Mouse (Mus musculus): ENCODE results near the gene Pex12. TPM values are rescaled to one million over a fixed set of nuclear protein-coding genes. Genes with fewer than 3 reads are reported as not detected.

The Pex12 gene
- polyA plus RNA-seq, 1 experiment from 2014 or later, result 15.3 TPM

GRCm38 (mm10) chr11:83292251-83292587, 10.2 kb downstream of the Pex12 start:
- Histone ChIP-seq H3K4me1 (ENCODE audit: control insufficient read depth, insufficient read depth, low read length) (peaks cover 19% of the 10 kb centered on the region), H3K36me3 (ENCODE audit: control insufficient read depth, insufficient read depth, low read length) (no peaks in the 10 kb centered on the region; the same call in 1 of the 2 replicates), H3K4me2 (ENCODE audit: low read depth, low read length) (peak overlapping the region; percentile 75), H3K4me3 (ENCODE audit: low read length) (peak overlapping the region; percentile 71), H3K27ac (ENCODE audit: low read length) (no peak overlapping the region; the same call in 1 of the 2 replicates), H3K9ac (ENCODE audit: low read depth, low read length) (peak overlapping the region; percentile 79), H3K9me3 (ENCODE audit: control insufficient read depth, low read length) (no peaks in the 10 kb centered on the region), H3K27me3 (replicated peaks; ENCODE audit: control insufficient read depth, insufficient read depth, low read length) (no peaks in the 10 kb centered on the region)
- no peak for ATAC-seq
- 0% methylated on average over 5 of the region's 5 CpGs for WGBS

- no peaks in the 10 kb centered on the region; the same call in 1 of the 2 replicates for H3K36me3 ChIP-seq (ENCODE audit: control insufficient read depth, insufficient read depth, low read length)
- H3K27ac ChIP-seq (ENCODE audit: low read length), result peak overlapping the region; percentile 74
- H3K9me3 ChIP-seq (ENCODE audit: control insufficient read depth, low read length), result no peaks in the 10 kb centered on the region
- H3K4me2 ChIP-seq (ENCODE audit: low read depth, low read length), result peak overlapping the region; percentile 75
- peak; percentile 99 for ATAC-seq
- H3K4me1 ChIP-seq (ENCODE audit: control insufficient read depth, insufficient read depth, low read length), result peaks cover 17% of the 10 kb centered on the region
- under 1% methylated on average over 38 of the region's 38 CpGs for WGBS
- peak overlapping the region; percentile 71 for H3K4me3 ChIP-seq (ENCODE audit: low read length)
- H3K27me3 ChIP-seq (replicated peaks; ENCODE audit: control insufficient read depth, insufficient read depth, low read length), result no peaks in the 10 kb centered on the region
- peak overlapping the region; percentile 79 for H3K9ac ChIP-seq (ENCODE audit: low read depth, low read length)
Measured at GRCm38 (mm10) chr11:83291375-83292250, 10.8 kb downstream of the Pex12 start.

- no peak overlapping the region for H3K4me2 ChIP-seq (ENCODE audit: low read depth, low read length)
- no peaks in the 10 kb centered on the region for H3K9me3 ChIP-seq (ENCODE audit: control insufficient read depth, low read length)
- no peaks in the 10 kb centered on the region for H3K36me3 ChIP-seq (ENCODE audit: control insufficient read depth, insufficient read depth, low read length)
- no peak for ATAC-seq
- H3K27ac ChIP-seq (ENCODE audit: low read length), result no peak overlapping the region
- H3K4me3 ChIP-seq (ENCODE audit: low read length), result no peak overlapping the region
- no peaks in the 10 kb centered on the region for H3K27me3 ChIP-seq (replicated peaks; ENCODE audit: control insufficient read depth, insufficient read depth, low read length)
- H3K9ac ChIP-seq (ENCODE audit: low read depth, low read length), result no peak overlapping the region
- peaks cover 13% of the 10 kb centered on the region for H3K4me1 ChIP-seq (ENCODE audit: control insufficient read depth, insufficient read depth, low read length)
- 80% methylated on average over 2 of the region's 2 CpGs for WGBS
Measured at GRCm38 (mm10) chr11:83289633-83290032, 12.8 kb downstream of the Pex12 start.

- H3K9ac ChIP-seq (ENCODE audit: low read depth, low read length), result no peak overlapping the region
- 90% methylated on average over 5 of the region's 5 CpGs for WGBS
- H3K27ac ChIP-seq (ENCODE audit: low read length), result no peak overlapping the region
- no peak overlapping the region for H3K4me2 ChIP-seq (ENCODE audit: low read depth, low read length)
- H3K4me3 ChIP-seq (ENCODE audit: low read length), result no peak overlapping the region
- peaks cover 13% of the 10 kb centered on the region for H3K4me1 ChIP-seq (ENCODE audit: control insufficient read depth, insufficient read depth, low read length)
- H3K9me3 ChIP-seq (ENCODE audit: control insufficient read depth, low read length), result no peaks in the 10 kb centered on the region
- H3K36me3 ChIP-seq (ENCODE audit: control insufficient read depth, insufficient read depth, low read length), result no peaks in the 10 kb centered on the region
- no peak for ATAC-seq
- H3K27me3 ChIP-seq (replicated peaks; ENCODE audit: control insufficient read depth, insufficient read depth, low read length), result no peaks in the 10 kb centered on the region
Measured at GRCm38 (mm10) chr11:83289036-83289435, 13.3 kb downstream of the Pex12 start.

GRCm38 (mm10) chr11:83286566-83286965, 15.8 kb downstream of the Pex12 start, which contains the start of gene Slfn14:
Gene Slfn14 (minus strand): TSS chr11:83286726.
- Histone ChIP-seq H3K27ac (ENCODE audit: low read length) (no peak within 1 kb of the TSS), H3K4me2 (ENCODE audit: low read depth, low read length) (no peak within 1 kb of the TSS), H3K4me1 (ENCODE audit: control insufficient read depth, insufficient read depth, low read length) (peaks cover 4% of the 10 kb centered on the region; the same call in 1 of the 2 replicates), H3K9me3 (ENCODE audit: control insufficient read depth, low read length) (no peaks in the 10 kb centered on the region), H3K36me3 (ENCODE audit: control insufficient read depth, insufficient read depth, low read length) (no peaks in the 10 kb centered on the region), H3K27me3 (replicated peaks; ENCODE audit: control insufficient read depth, insufficient read depth, low read length) (no peaks in the 10 kb centered on the region), H3K9ac (ENCODE audit: low read depth, low read length) (no peak within 1 kb of the TSS), H3K4me3 (ENCODE audit: low read length) (no peak within 1 kb of the TSS)
- WGBS, result 67% methylated on average over 1 of the region's 1 CpGs
- no peak for ATAC-seq

GRCm38 (mm10) chr11:83285627-83286026, 16.8 kb downstream of the Pex12 start:
- ATAC-seq, result no peak
- no peak overlapping the region for H3K4me2 ChIP-seq (ENCODE audit: low read depth, low read length)
- no peak overlapping the region for H3K9ac ChIP-seq (ENCODE audit: low read depth, low read length)
- no peaks in the 10 kb centered on the region for H3K27me3 ChIP-seq (replicated peaks; ENCODE audit: control insufficient read depth, insufficient read depth, low read length)
- H3K4me3 ChIP-seq (ENCODE audit: low read length), result no peak overlapping the region
- H3K27ac ChIP-seq (ENCODE audit: low read length), result no peak overlapping the region
- H3K36me3 ChIP-seq (ENCODE audit: control insufficient read depth, insufficient read depth, low read length), result no peaks in the 10 kb centered on the region
- H3K4me1 ChIP-seq (ENCODE audit: control insufficient read depth, insufficient read depth, low read length), result no peaks in the 10 kb centered on the region; the same call in 1 of the 2 replicates
- WGBS, result 90% methylated on average over 4 of the region's 4 CpGs
- no peaks in the 10 kb centered on the region for H3K9me3 ChIP-seq (ENCODE audit: control insufficient read depth, low read length)

- no peaks in the 10 kb centered on the region for H3K27me3 ChIP-seq (replicated peaks; ENCODE audit: control insufficient read depth, insufficient read depth, low read length)
Measured at GRCm38 (mm10) chr11:83282084-83282483, 20.3 kb downstream of the Pex12 start.

GRCm38 (mm10) chr11:83279691-83280090, 22.7 kb downstream of the Pex12 start:
- H3K9ac ChIP-seq (ENCODE audit: low read depth, low read length), result no peak overlapping the region
- no peak overlapping the region for H3K4me3 ChIP-seq (ENCODE audit: low read length)
- WGBS, result 61% methylated on average over 6 of the region's 6 CpGs
- H3K9me3 ChIP-seq (ENCODE audit: control insufficient read depth, low read length), result no peaks in the 10 kb centered on the region
- no peaks in the 10 kb centered on the region for H3K27me3 ChIP-seq (replicated peaks; ENCODE audit: control insufficient read depth, insufficient read depth, low read length)
- no peaks in the 10 kb centered on the region for H3K36me3 ChIP-seq (ENCODE audit: control insufficient read depth, insufficient read depth, low read length)
- H3K4me1 ChIP-seq (ENCODE audit: control insufficient read depth, insufficient read depth, low read length), result no peaks in the 10 kb centered on the region; the same call in 1 of the 2 replicates
- H3K4me2 ChIP-seq (ENCODE audit: low read depth, low read length), result no peak overlapping the region
- no peak for ATAC-seq
- no peak overlapping the region for H3K27ac ChIP-seq (ENCODE audit: low read length)

More at GRCm38 (mm10) chr11:83282084-83282483, 20.3 kb downstream of the Pex12 start:
- no peaks in the 10 kb centered on the region for H3K36me3 ChIP-seq (ENCODE audit: control insufficient read depth, insufficient read depth, low read length)
- WGBS, result 49% methylated on average over 2 of the region's 2 CpGs
- H3K4me3 ChIP-seq (ENCODE audit: low read length), result no peak overlapping the region
- no peak overlapping the region for H3K27ac ChIP-seq (ENCODE audit: low read length)
- no peak for ATAC-seq
- no peak overlapping the region for H3K4me2 ChIP-seq (ENCODE audit: low read depth, low read length)
- no peaks in the 10 kb centered on the region for H3K4me1 ChIP-seq (ENCODE audit: control insufficient read depth, insufficient read depth, low read length)
- H3K9ac ChIP-seq (ENCODE audit: low read depth, low read length), result no peak overlapping the region
- H3K9me3 ChIP-seq (ENCODE audit: control insufficient read depth, low read length), result no peaks in the 10 kb centered on the region

GRCm38 (mm10) chr11:83279024-83279423, 23.4 kb downstream of the Pex12 start:
- ATAC-seq, result no peak
- Histone ChIP-seq H3K4me3 (ENCODE audit: low read length) (no peak overlapping the region), H3K9me3 (ENCODE audit: control insufficient read depth, low read length) (no peaks in the 10 kb centered on the region), H3K4me1 (ENCODE audit: control insufficient read depth, insufficient read depth, low read length) (no peaks in the 10 kb centered on the region; the same call in 1 of the 2 replicates), H3K36me3 (ENCODE audit: control insufficient read depth, insufficient read depth, low read length) (no peaks in the 10 kb centered on the region), H3K9ac (ENCODE audit: low read depth, low read length) (no peak overlapping the region), H3K27ac (ENCODE audit: low read length) (no peak overlapping the region), H3K27me3 (replicated peaks; ENCODE audit: control insufficient read depth, insufficient read depth, low read length) (no peaks in the 10 kb centered on the region), H3K4me2 (ENCODE audit: low read depth, low read length) (no peak overlapping the region)
- WGBS, result 83% methylated on average over 4 of the region's 4 CpGs
